Mouse (Mus musculus) hindbrain, embryonic 16.5 days (tissue): ENCODE data around the gene Osbpl6. TPM values are rescaled to one million over a fixed set of nuclear protein-coding genes. Genes with fewer than 3 reads are reported as not detected.

Experiments
- ATAC-seq: fragments of 200-750 bp; cut with Nextera tagmentation; 2 replicates; pipeline ENCODE4 v1.8.0; 2017; ENCODE audit warnings: moderate TSS enrichment, moderate library complexity
- H3K27ac ChIP-seq: fragments of 300-500 bp; sonication (generic); 2 replicates; pipeline ENCODE4 v1.5.1; 2014; ENCODE audit warnings: low read depth, mild to moderate bottlenecking, control low read depth, low read length, moderate library complexity
- H3K27me3 ChIP-seq: fragments of 300-500 bp; sonication (generic); replicated peaks from 2 replicates; pipeline ENCODE4 v1.6.1; 2014; ENCODE audit warnings: low read length; ENCODE audit not compliant: control insufficient read depth, insufficient read depth
- H3K36me3 ChIP-seq: fragments of 300-500 bp; sonication (generic); 2 replicates; pipeline ENCODE4 v1.6.1; 2014; ENCODE audit warnings: mild to moderate bottlenecking, low read length, moderate library complexity, mixed read lengths; ENCODE audit not compliant: control insufficient read depth, insufficient read depth
- H3K4me1 ChIP-seq: fragments of 300-500 bp; sonication (generic); 2 replicates; pipeline ENCODE4 v1.6.1; 2014; ENCODE audit warnings: low read depth, low read length; ENCODE audit not compliant: control insufficient read depth, insufficient read depth
- H3K4me2 ChIP-seq: fragments of 300-500 bp; sonication (generic); 2 replicates; pipeline ENCODE4 v1.6.1; 2014; ENCODE audit warnings: mild to moderate bottlenecking, low read length, control low read depth, moderate library complexity
- H3K4me3 ChIP-seq: fragments of 300-500 bp; sonication (generic); 2 replicates; pipeline ENCODE4 v1.5.1; 2014; ENCODE audit warnings: mild to moderate bottlenecking, low read length, control low read depth, moderate library complexity
- H3K9ac ChIP-seq: fragments of 300-500 bp; sonication (generic); 2 replicates; pipeline ENCODE4 v1.6.1; 2014; ENCODE audit warnings: low read depth, mild to moderate bottlenecking, control low read depth, low read length, moderate library complexity
- H3K9me3 ChIP-seq: fragments of 300-500 bp; sonication (generic); 2 replicates; pipeline ENCODE4 v1.6.1; 2014; ENCODE audit warnings: mild to moderate bottlenecking, low read length, moderate library complexity; ENCODE audit not compliant: control insufficient read depth
- WGBS: fragments of 180-500 bp; shearing (Covaris S2); extraction: QIAGEN DNeasy Blood & Tissue Kit; methylation state at CpG from one replicate; pipeline ENCODE4 v1.1.7; 2014; 5-methylcytosine and 5-hydroxymethylcytosine counted together
- polyA plus RNA-seq: library from polyadenylated mRNA; unstranded; fragments of >200 nt; fragmentation: Nextera tagmentation; extraction: Ambion mirVana; gene quantifications from 2 replicates; pipeline ENCODE4 v1.2.1, GENCODE M21; 2015

Gene Osbpl6
- polyA plus RNA-seq, 1 experiment from 2014 or later = 27.5 TPM

GRCm38 (mm10) chr2:76412924-76413323 is 6.6 kb downstream of the Osbpl6 start:
- Histone ChIP-seq H3K4me3 (no peak overlapping the region), H3K4me2 (no peak overlapping the region), H3K27me3 (no peaks in the 10 kb centered on the region), H3K9ac (no peak overlapping the region), H3K36me3 (no peaks in the 10 kb centered on the region), H3K9me3 (no peaks in the 10 kb centered on the region), H3K27ac (no peak overlapping the region), H3K4me1 (peaks cover under 1% of the 10 kb centered on the region; the same call in 1 of the 2 replicates)
- 68% methylated on average over 2 of the region's 2 CpGs for WGBS
- no peak for ATAC-seq

DNA sequence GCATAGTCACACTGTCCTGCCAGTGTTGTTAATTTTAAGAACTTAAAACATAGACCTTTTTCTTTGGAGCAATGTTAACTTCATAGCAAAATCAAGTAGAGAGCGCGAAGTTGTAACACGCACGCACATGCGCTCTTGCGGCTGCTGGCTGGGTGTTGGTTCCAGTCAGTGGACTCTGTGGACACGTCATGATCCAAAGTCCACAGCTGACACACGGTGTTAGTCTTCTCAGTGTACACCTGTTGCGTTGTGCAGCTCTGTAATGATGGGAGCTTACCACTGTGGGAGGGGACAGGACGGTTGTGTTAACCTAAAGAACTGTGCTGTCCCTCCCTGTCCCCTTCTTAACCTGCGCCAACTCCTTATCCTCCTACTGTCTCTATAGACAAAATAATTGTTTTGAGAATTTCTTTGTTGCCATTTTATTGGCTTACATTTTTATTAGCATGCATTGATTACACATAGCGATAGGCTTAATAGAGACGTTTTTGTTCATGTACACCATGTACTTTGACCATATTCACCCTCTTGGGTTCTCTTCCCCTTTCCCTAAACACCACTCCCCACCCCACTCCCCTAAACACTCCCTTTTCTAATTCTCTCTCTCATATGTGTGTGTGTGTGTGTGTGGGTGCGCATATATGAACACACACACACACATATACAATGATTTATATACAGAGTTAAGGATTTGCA is 11.3 kb downstream of the Osbpl6 start:
- Histone ChIP-seq H3K27ac (no peak overlapping the region), H3K4me2 (no peak overlapping the region), H3K9me3 (no peaks in the 10 kb centered on the region), H3K36me3 (no peaks in the 10 kb centered on the region), H3K4me1 (no peaks in the 10 kb centered on the region), H3K9ac (no peak overlapping the region), H3K27me3 (no peaks in the 10 kb centered on the region), H3K4me3 (no peak overlapping the region)
- no peak for ATAC-seq
- 96% methylated on average over 14 of the region's 14 CpGs for WGBS

DNA sequence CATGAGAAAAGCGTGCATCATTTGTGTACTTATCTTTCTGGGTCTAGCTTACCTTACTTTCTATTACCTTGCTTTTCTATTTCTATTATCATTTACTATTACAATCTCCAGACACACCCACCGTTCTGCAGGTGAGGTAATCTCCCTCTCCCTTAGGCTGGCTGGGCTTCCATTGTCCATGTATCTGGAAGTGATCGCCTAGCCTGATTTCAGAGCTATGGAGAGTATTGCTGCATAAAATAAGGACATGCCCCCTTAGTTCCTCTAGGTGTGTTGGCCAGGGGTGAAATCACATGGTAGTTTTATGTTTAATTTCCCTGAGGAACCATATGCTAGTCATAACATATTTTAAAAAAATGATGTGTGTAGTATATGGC is 11.8 kb downstream of the Osbpl6 start:
- H3K27ac ChIP-seq = no peak overlapping the region
- no peaks in the 10 kb centered on the region for H3K36me3 ChIP-seq
- H3K4me3 ChIP-seq = no peak overlapping the region
- no peak overlapping the region for H3K9ac ChIP-seq
- WGBS = 95% methylated on average over 3 of the region's 3 CpGs
- no peaks in the 10 kb centered on the region for H3K27me3 ChIP-seq
- ATAC-seq = no peak
- H3K9me3 ChIP-seq = no peaks in the 10 kb centered on the region
- H3K4me2 ChIP-seq = no peak overlapping the region
- no peaks in the 10 kb centered on the region for H3K4me1 ChIP-seq

- ATAC-seq = no peak
- WGBS = 84% methylated on average over 6 of the region's 6 CpGs
- Histone ChIP-seq H3K36me3 (no peaks in the 10 kb centered on the region), H3K9me3 (no peaks in the 10 kb centered on the region), H3K4me3 (no peak overlapping the region), H3K27ac (no peak overlapping the region), H3K4me2 (no peak overlapping the region), H3K4me1 (no peaks in the 10 kb centered on the region), H3K27me3 (no peaks in the 10 kb centered on the region), H3K9ac (no peak overlapping the region)
Observed at GRCm38 (mm10) chr2:76421411-76421924, 15.2 kb downstream of the Osbpl6 start.

- Histone ChIP-seq H3K27me3 (no peaks in the 10 kb centered on the region), H3K4me1 (peaks cover 4% of the 10 kb centered on the region), H3K4me2 (no peak overlapping the region), H3K4me3 (no peak overlapping the region), H3K9me3 (no peaks in the 10 kb centered on the region), H3K36me3 (no peaks in the 10 kb centered on the region), H3K9ac (no peak overlapping the region), H3K27ac (no peak overlapping the region)
- WGBS = 74% methylated on average over 3 of the region's 3 CpGs
- no peak for ATAC-seq
Observed at GRCm38 (mm10) chr2:76426816-76427215, 20.5 kb downstream of the Osbpl6 start.

DNA sequence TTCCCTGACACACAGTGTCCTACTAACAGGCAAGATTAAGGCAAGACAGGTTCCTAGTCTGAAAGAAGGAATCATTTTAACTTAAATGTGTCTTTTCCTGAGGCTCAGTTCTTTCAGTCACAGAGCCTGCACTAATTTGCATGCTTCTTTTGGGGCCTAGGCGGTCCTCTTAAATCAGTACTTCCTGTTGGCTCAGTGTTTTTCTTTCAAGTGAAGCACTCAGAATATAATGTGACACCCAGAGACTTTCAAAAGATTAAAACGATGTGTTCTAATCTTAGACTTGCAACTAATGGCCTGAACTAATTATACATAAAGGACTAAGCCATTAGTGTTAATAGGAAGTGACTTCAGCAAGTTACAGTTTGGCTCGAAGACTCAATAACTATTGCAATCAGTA is 23.0 kb downstream of the Osbpl6 start:
- Histone ChIP-seq H3K9ac (no peak overlapping the region), H3K4me3 (no peak overlapping the region), H3K4me2 (no peak overlapping the region), H3K27ac (no peak overlapping the region), H3K9me3 (no peaks in the 10 kb centered on the region), H3K36me3 (no peaks in the 10 kb centered on the region), H3K27me3 (no peaks in the 10 kb centered on the region), H3K4me1 (peaks cover 4% of the 10 kb centered on the region)
- ATAC-seq = peak; percentile 40; the same call in 1 of the 2 replicates
- WGBS = 55% methylated on average over 3 of the region's 3 CpGs

GRCm38 (mm10) chr2:76429855-76430254 is 23.5 kb downstream of the Osbpl6 start:
- H3K36me3 ChIP-seq = no peaks in the 10 kb centered on the region
- 77% methylated on average over 5 of the region's 5 CpGs for WGBS
- H3K9me3 ChIP-seq = no peaks in the 10 kb centered on the region
- no peak overlapping the region for H3K9ac ChIP-seq
- H3K4me1 ChIP-seq = peaks cover 4% of the 10 kb centered on the region
- no peak overlapping the region for H3K4me3 ChIP-seq
- no peak overlapping the region for H3K4me2 ChIP-seq
- H3K27me3 ChIP-seq = no peaks in the 10 kb centered on the region
- no peak overlapping the region for H3K27ac ChIP-seq
- no peak for ATAC-seq

DNA sequence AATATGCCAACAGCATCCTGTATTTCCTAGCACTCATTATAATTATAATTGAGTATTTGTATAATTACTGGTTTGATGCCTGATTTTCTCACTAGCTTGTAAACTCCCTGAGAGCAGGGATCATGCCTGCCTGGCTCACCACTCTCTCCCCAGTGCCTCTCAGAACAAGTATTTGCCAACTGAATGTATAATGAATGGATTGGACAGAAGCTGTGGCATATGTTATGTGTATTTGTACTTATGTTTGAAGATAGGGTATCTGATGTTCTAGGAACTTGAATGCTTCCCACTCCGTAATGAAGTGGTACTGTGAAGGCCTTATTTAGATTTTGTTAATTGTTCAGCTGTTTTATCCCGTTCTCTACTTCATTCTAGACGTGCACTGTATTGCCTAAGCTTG is 24.2 kb downstream of the Osbpl6 start:
- 83% methylated on average over 3 of the region's 3 CpGs for WGBS

DNA sequence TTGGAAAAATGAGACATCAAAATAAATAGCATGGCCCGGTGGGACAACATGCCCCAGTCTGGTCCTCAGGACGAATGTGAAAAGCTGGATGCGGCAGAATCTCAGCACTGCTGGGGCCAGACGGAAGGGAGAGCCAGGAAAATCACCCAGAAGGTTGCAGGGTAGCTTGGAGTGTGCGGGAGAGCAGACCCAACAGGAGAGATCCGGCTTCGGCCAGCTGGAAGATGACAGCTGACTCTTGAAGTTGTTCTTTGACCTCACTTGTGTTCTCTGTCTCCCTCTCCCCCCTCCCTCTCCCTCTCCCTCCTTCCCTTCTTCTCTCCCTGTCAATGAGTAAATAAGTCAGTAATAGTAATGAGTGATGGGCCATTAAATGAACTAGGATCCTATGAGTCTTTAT is 27.9 kb downstream of the Osbpl6 start:
- H3K9ac ChIP-seq = no peak overlapping the region
- H3K4me3 ChIP-seq = no peak overlapping the region
- no peak overlapping the region for H3K27ac ChIP-seq
- no peaks in the 10 kb centered on the region for H3K36me3 ChIP-seq
- WGBS = 81% methylated on average over 7 of the region's 7 CpGs
- H3K27me3 ChIP-seq = no peaks in the 10 kb centered on the region
- no peak for ATAC-seq
- no peak overlapping the region for H3K4me2 ChIP-seq
- H3K4me1 ChIP-seq = peaks cover 4% of the 10 kb centered on the region
- no peaks in the 10 kb centered on the region for H3K9me3 ChIP-seq

More for the DNA sequence above, 24.2 kb downstream of the Osbpl6 start:
- Histone ChIP-seq H3K27ac (no peak overlapping the region), H3K9me3 (no peaks in the 10 kb centered on the region), H3K9ac (no peak overlapping the region), H3K4me2 (no peak overlapping the region), H3K36me3 (no peaks in the 10 kb centered on the region), H3K4me3 (no peak overlapping the region), H3K4me1 (peaks cover 4% of the 10 kb centered on the region), H3K27me3 (no peaks in the 10 kb centered on the region)
- ATAC-seq = no peak
